Mouse (Mus musculus) large intestine, adult 2 months (tissue): Measurements from ENCODE around the gene Snai3. TPM values are rescaled to one million over a fixed set of nuclear protein-coding genes. Genes with fewer than 3 reads are reported as not detected.
A peak's percentile ranks its signal among the peaks of the same experiment; 100 is the strongest.

Experiments
- DNase-seq: peaks from one replicate; pipeline ENCODE4 v3.0.0-alpha.2; 2012; ENCODE audit warnings: low read depth, low spot score
- WGBS: fragments of 180-500 bp; shearing (Covaris S2); methylation state at CpG from one replicate; pipeline ENCODE4 v1.1.7; 2018; 5-methylcytosine and 5-hydroxymethylcytosine counted together
- polyA plus RNA-seq: library from polyadenylated mRNA; depleted of rRNA; stranded (reverse); fragments of >200 nt; gene quantifications from 2 replicates; pipeline ENCODE4 v1.2.3, GENCODE M21; 2012

Gene Snai3
- polyA plus RNA-seq, 1 experiment, result 1.4 TPM

DNA sequence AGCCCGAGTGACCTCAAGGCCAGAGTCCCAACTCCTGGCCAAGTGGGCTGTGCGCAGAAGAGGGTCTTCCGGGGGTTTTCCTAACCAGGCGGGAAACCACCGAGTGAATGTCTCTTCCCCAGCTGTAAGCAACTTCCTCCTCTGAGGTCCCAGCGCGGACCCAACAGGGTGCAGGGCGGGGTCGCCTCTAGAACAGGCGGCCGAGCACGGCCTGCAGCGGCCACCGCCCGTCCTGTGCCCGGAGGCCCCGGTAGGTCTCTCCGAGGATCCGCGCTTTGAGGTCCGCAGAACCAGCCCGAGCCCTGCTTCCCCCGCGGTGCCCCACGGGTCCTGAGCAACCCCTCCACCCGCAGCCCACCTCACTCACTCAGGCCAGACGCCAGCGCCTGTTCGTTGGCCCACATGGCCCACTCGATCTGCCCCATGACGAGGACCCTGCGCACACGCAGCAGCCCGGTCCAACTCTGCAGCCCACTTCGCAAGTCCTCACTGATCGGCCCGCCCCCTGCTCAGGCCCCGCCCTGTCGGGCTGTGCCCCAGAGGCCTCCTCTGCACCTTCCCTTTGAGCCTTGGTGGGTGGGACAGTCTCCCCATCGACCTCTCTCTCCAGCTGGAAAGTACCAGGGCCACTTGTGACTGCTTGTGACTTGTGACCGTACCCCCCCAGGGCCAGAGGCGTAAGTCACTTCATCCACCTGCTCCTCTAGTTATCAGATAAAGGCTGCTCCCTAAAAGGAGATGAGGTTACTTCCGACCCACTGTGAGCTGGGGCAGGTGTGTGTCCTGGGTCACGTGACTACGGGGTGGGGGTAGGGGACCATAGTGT, 27.9 kb downstream of the Snai3 start, which contains the start of gene Cyba:
Gene Cyba, minus strand, starts transcription at position 488 of the 826 bp plus-strand sequence.
- WGBS, result 1% methylated on average over 45 of the region's 45 CpGs
- DNase-seq, result no peak

DNA sequence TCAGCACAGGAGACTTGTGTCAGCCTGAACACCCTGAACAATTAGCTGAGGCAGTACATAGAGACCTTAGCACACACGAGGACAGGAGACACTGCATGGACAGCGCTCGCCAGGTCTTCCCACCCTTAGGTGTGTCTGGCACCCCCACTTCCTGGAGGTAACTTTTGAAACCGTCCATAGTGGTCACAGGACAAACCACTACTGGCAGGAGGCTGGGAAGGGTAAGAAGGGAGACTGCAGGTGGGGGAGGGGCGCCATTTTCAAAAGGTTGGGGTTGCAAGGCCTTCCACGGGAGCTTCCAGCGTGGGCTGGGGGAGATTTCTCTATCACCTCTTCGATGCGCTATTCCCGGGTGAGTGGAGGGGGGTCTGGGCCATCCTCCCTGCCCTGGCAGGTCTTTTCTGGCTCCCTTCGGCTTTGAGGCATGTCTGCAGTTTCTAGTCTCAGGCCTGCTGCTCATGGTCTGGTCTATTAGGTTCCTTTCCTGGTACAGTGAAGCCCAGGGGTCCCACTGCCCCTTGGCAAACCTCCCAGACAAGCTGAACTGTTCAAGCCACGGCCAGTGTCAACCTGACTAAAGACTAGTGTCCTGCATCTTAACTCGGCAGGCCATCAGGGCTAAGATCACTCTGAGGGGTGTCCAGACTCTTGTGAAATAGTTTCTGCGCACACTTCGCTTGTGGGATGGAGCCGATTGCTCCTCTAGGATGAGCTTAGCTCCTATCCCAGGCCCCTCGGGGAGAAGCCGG, 28.7 kb downstream of the Snai3 start:
- 13% methylated on average over 18 of the region's 18 CpGs for WGBS
- no peak for DNase-seq

GRCm38 (mm10) chr8:122430646-122431045, 29.9 kb downstream of the Snai3 start:
- no peak for DNase-seq
- WGBS, result 64% methylated on average over 3 of the region's 3 CpGs

GRCm38 (mm10) chr8:122430058-122430636, 30.4 kb downstream of the Snai3 start:
- 81% methylated on average over 10 of the region's 10 CpGs for WGBS
- DNase-seq, result no peak

- DNase-seq, result no peak
- WGBS, result 85% methylated on average over 9 of the region's 9 CpGs
Measured at GRCm38 (mm10) chr8:122428163-122428562, 32.4 kb downstream of the Snai3 start.

GRCm38 (mm10) chr8:122427607-122428006, 32.9 kb downstream of the Snai3 start:
- WGBS, result 91% methylated on average over 7 of the region's 7 CpGs
- no peak for DNase-seq

DNA sequence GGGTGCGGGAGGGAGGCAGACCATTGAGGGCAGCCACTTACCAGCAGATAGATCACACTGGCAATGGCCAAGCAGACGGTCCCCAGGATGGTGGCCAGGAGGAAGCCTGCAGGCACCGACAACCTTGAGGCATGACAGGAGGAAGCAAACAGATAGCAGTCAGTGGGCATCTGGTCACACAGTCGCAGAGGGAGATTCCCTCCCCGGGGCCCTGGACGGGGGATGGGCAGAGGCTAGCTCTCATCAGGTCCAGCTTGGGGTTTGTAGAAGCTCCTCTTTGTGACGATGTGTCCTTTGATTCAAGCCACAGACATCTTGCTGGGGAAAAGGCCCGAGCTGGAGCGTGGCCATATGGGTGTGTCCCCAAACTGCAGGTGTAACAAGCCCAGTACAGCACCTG, 34.4 kb downstream of the Snai3 start:
- WGBS, result 40% methylated on average over 9 of the region's 9 CpGs
- no peak for DNase-seq

- no peak for DNase-seq
- WGBS, result 14% methylated on average over 5 of the region's 5 CpGs
Measured at GRCm38 (mm10) chr8:122423659-122424058, 36.9 kb downstream of the Snai3 start.

GRCm38 (mm10) chr8:122423217-122423616, 37.3 kb downstream of the Snai3 start:
- DNase-seq, result no peak
- WGBS, result 92% methylated on average over 24 of the region's 24 CpGs

GRCm38 (mm10) chr8:122421376-122422070, 39.0 kb downstream of the Snai3 start, which contains the start of gene Il17c:
Gene Il17c (plus strand): TSS chr8:122422020.
- 27% methylated on average over 14 of the region's 14 CpGs for WGBS
- DNase-seq, result peak; percentile 91

DNA sequence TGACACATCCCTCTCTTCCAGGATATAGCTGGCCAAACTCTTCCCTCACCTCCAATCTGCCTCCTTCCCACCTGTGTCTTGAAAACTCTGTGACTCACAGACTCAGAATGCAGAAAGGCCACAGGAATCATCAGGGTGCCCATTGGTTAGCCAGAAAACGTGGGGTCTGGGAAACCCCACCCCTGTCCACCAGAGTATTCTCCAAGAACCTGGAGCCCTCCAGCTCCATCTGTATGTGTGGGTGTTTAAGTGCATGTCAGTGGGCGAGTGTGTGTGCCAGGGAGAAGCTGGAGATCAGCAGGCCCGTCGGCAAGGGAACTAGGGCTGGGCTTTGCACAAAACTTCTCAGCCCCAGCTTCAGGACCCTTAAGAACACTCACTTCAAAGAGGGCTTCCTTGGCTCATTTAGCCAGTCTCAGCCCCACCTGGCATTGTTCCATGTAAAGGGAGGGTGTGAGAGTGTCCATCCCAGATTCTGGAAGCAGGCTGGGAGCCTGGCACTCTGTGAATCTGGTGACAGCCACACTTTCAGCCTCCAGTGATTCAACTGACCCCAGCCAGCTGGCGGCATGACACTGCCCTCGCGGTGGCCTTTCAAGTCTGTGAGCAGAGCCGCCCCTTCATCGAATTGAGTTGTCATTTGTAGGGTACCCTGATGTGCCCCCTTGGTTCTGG, 40.5 kb downstream of the Snai3 start:
- WGBS, result 69% methylated on average over 9 of the region's 9 CpGs

DNA sequence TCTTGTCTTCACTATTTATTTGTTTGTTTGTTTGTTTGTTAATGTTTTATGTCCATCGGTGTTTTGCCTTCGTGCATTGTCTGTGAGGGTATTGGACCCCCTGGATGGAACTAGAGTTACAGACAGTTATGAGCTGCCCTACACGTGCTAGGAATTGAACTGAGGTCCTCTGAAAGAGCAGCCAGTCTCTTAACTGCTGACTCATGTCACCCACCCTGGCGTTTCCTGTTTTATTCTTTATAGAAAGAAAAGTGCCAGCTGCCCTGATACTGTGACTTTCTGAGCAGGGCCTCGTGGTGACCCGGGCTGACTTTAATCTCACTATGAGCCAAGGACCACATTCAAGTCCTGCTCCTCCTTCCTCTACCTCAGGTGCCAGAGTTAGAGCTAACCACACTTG, 45.0 kb downstream of the Snai3 start:
- DNase-seq, result no peak
- 69% methylated on average over 6 of the region's 6 CpGs for WGBS

More for the DNA sequence above, 40.5 kb downstream of the Snai3 start:
- no peak for DNase-seq

- DNase-seq, result no peak
- 79% methylated on average over 9 of the region's 9 CpGs for WGBS
Measured at GRCm38 (mm10) chr8:122414311-122414710, 46.2 kb downstream of the Snai3 start.

DNA sequence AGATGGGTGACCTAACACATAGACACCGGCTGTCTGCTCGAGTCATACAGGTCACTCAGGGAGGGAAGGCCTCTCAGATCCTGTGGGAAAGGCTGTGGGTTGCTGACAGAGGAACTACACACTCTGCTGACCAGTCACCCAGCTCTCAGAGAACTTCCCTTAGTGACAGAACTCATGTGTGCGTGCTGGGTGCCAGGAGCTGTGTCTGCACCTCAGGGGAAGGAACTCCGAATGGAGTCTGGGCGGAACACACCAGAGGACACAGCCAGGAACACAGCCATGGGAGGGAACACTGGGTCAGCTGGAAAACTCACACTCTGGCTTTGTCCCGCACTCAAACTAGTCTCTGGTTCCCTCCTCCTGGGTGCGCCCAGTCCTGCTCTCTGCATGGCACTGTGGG, 52.9 kb downstream of the Snai3 start:
- WGBS, result 88% methylated on average over 7 of the region's 7 CpGs
- DNase-seq, result no peak

- 52% methylated on average over 9 of the region's 9 CpGs for WGBS
- DNase-seq, result no peak
Measured at GRCm38 (mm10) chr8:122405146-122405805, 55.3 kb downstream of the Snai3 start.
